Mouse (Mus musculus): Measurements from ENCODE around the gene Lypd8. TPM values are rescaled to one million over a fixed set of nuclear protein-coding genes. Genes with fewer than 3 reads are reported as not detected.
"Not testable (repeated sequence)": the region's sequence is repeated elsewhere in the genome, so short reads cannot be mapped to it uniquely, and the experiment has no call there.

The Lypd8 gene
- polyA plus RNA-seq, 1 experiment from 2014 or later, result 0.22 TPM

DNA sequence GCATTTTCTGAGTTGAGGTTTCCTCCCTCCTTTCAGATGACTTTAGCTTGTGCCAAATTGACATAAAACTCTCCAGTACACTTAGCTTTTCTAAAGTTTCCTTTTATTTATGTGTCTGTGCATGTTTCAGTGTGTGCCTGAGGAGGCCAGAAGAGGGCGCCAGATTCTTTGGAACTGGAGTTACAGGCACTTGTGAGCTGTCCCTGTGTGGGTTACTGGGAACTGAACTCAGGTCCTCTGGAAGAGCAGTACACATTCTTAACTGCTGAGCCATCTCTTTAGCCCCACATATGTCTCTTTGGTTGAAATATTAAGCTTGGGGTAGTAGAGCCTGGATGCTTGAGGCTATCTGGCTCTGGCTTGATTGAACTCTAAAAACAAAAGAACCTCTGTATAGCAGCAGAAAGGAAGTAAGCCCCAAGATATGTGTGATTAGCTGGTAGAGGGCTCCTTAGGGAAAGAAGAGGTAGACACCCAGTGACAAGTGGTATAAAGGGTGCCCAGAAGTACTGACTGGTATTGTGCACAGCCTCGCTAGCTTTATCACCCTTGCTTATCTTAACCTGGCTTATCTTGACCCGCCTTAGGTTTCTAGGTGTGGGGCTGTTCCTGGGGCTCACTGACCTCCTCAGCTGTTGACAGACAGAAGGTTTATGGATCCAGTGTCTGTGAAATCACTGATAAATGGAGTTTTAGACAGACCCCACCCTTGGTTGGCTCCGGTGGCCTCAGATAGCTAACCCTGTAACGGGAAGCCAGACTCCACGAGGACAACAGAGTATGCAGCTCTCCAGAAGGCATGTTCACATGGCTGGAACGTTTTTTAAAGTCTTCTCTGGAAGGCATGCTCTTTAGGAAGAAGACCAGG, 25.9 kb upstream of the Lypd8 start:
- Histone ChIP-seq H3K27me3 (replicated peaks; ENCODE audit: control insufficient read depth, insufficient read depth, low read length) (no peaks in the 10 kb centered on the region), H3K9ac (ENCODE audit: low read length) (no peak overlapping the region), H3K4me2 (ENCODE audit: low read length) (no peak overlapping the region), H3K36me3 (ENCODE audit: control insufficient read depth, insufficient read depth, low read length) (peaks cover 3% of the 10 kb centered on the region), H3K4me3 (ENCODE audit: low read depth, low read length) (no peak overlapping the region), H3K27ac (ENCODE audit: low read depth, low read length) (no peak overlapping the region), H3K9me3 (replicated peaks; ENCODE audit: control insufficient read depth, low read length) (no peaks in the 10 kb centered on the region), H3K4me1 (ENCODE audit: control insufficient read depth, insufficient read depth, low read length) (no peaks in the 10 kb centered on the region)
- DNase-seq (ENCODE audit: low spot score) (no peak), ATAC-seq (no peak)
- 70% methylated on average over 7 of the region's 7 CpGs for WGBS

DNA sequence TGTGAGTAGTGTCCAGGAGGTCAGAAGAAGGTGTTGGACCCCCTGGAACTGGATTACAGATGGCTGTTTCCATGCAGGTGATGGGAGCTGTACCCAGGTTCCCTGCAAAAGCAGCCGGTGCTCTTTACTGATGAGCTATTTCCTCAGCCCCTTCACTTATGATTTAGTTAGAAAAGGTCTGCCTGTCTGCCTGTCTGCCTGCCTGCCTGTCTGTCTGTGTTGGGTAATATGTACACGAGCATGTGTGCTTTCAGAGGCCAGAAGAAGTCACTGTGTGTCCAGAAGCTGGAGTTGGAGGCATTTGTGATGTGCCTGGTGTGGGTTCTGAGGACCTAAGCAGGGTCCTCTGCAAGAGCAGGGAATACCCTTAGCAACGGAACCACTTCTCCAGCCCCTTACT, 25.1 kb upstream of the Lypd8 start:
- Histone ChIP-seq H3K4me2 (ENCODE audit: low read length) (no peak overlapping the region), H3K9me3 (replicated peaks; ENCODE audit: control insufficient read depth, low read length) (no peaks in the 10 kb centered on the region), H3K27me3 (replicated peaks; ENCODE audit: control insufficient read depth, insufficient read depth, low read length) (no peaks in the 10 kb centered on the region), H3K36me3 (ENCODE audit: control insufficient read depth, insufficient read depth, low read length) (peaks cover under 1% of the 10 kb centered on the region; the same call in 1 of the 2 replicates), H3K27ac (ENCODE audit: low read depth, low read length) (no peak overlapping the region), H3K4me3 (ENCODE audit: low read depth, low read length) (no peak overlapping the region), H3K9ac (ENCODE audit: low read length) (no peak overlapping the region), H3K4me1 (ENCODE audit: control insufficient read depth, insufficient read depth, low read length) (no peaks in the 10 kb centered on the region)
- DNase-seq (ENCODE audit: low spot score) (no peak), ATAC-seq (no peak)
- 83% methylated on average over 3 of the region's 3 CpGs for WGBS

DNA sequence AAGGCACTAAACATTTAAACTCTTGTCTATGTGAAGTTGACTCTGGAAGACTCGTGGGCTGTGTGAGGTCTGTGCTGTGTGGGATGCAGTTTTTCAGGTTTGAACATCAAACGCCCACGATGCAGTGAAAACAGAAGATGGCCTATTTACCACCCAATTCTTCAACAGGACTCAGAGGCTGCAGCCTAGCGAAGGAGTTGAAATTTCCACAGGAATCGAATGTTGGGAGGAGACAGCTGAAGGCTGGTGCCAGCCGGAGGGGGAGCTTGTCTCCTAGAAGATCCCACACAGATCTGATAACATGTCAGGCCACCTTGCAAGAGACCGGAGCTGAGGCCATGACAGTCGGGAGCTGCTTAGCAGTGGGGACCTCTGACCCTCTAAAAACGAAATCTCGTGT, 24.4 kb upstream of the Lypd8 start:
- 76% methylated on average over 10 of the region's 10 CpGs for WGBS
- H3K4me1 ChIP-seq (ENCODE audit: control insufficient read depth, insufficient read depth, low read length), result no peaks in the 10 kb centered on the region
- H3K9me3 ChIP-seq (replicated peaks; ENCODE audit: control insufficient read depth, low read length), result no peaks in the 10 kb centered on the region
- no peak overlapping the region for H3K4me2 ChIP-seq (ENCODE audit: low read length)
- H3K27ac ChIP-seq (ENCODE audit: low read depth, low read length), result no peak overlapping the region
- no peak overlapping the region for H3K4me3 ChIP-seq (ENCODE audit: low read depth, low read length)
- ATAC-seq (no peak), DNase-seq (ENCODE audit: low spot score) (no peak)
- no peaks in the 10 kb centered on the region for H3K27me3 ChIP-seq (replicated peaks; ENCODE audit: control insufficient read depth, insufficient read depth, low read length)
- no peaks in the 10 kb centered on the region for H3K36me3 ChIP-seq (ENCODE audit: control insufficient read depth, insufficient read depth, low read length)
- no peak overlapping the region for H3K9ac ChIP-seq (ENCODE audit: low read length)

DNA sequence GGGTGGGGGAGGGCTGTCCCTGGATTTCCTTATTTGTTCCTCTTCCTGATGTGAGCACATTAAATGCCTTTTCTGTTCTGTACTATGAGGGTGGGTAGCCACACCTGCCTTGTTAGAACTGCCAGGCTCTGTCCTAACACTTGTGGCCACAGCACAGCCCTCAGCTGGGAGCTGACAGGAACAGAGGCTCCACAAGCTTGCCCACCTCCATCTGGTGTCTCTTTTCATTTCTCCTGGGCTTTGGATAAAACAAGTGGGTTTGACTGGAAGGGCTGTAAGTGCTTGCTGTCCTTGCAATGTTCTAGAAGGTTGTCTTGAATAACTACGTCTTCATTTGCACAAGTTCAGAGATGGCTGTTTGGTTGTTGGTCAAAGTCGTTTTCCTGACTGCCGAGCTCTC, 23.9 kb upstream of the Lypd8 start:
- WGBS, result 79% methylated on average over 3 of the region's 3 CpGs
- Histone ChIP-seq H3K36me3 (ENCODE audit: control insufficient read depth, insufficient read depth, low read length) (no peaks in the 10 kb centered on the region), H3K9me3 (replicated peaks; ENCODE audit: control insufficient read depth, low read length) (no peaks in the 10 kb centered on the region), H3K4me2 (ENCODE audit: low read length) (no peak overlapping the region), H3K27ac (ENCODE audit: low read depth, low read length) (no peak overlapping the region), H3K9ac (ENCODE audit: low read length) (no peak overlapping the region), H3K4me1 (ENCODE audit: control insufficient read depth, insufficient read depth, low read length) (no peaks in the 10 kb centered on the region), H3K4me3 (ENCODE audit: low read depth, low read length) (no peak overlapping the region), H3K27me3 (replicated peaks; ENCODE audit: control insufficient read depth, insufficient read depth, low read length) (no peaks in the 10 kb centered on the region)
- DNase-seq (ENCODE audit: low spot score), result no peak
- no peak for ATAC-seq

DNA sequence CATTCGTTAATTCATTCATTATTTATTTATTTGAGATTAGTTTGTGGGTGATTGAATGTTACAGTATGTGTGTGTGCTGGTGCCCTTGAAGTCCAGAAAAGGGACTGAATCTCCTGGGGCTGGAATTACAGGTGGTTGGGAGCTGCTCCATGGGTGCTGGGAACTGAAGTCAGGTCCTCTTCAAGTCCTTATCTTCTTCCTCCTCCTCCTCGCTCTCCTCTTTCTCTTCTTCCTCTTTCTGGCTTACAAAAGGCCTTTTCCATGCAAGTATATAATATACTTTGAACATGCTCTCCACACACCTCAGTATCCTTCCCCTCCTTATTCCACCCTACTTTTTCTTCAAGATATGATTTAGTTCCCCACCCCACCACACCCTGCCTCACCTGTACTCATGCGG, 21.8 kb upstream of the Lypd8 start:
- no peaks in the 10 kb centered on the region for H3K27me3 ChIP-seq (replicated peaks; ENCODE audit: control insufficient read depth, insufficient read depth, low read length)
- H3K36me3 ChIP-seq (ENCODE audit: control insufficient read depth, insufficient read depth, low read length), result no peaks in the 10 kb centered on the region
- no peak overlapping the region for H3K9ac ChIP-seq (ENCODE audit: low read length)
- DNase-seq (ENCODE audit: low spot score) (no peak), ATAC-seq (no peak)
- H3K9me3 ChIP-seq (replicated peaks; ENCODE audit: control insufficient read depth, low read length), result no peaks in the 10 kb centered on the region
- no peaks in the 10 kb centered on the region for H3K4me1 ChIP-seq (ENCODE audit: control insufficient read depth, insufficient read depth, low read length)
- H3K4me3 ChIP-seq (ENCODE audit: low read depth, low read length), result no peak overlapping the region
- no peak overlapping the region for H3K27ac ChIP-seq (ENCODE audit: low read depth, low read length)
- WGBS, result 92% methylated on average over 3 of the region's 3 CpGs
- H3K4me2 ChIP-seq (ENCODE audit: low read length), result no peak overlapping the region

DNA sequence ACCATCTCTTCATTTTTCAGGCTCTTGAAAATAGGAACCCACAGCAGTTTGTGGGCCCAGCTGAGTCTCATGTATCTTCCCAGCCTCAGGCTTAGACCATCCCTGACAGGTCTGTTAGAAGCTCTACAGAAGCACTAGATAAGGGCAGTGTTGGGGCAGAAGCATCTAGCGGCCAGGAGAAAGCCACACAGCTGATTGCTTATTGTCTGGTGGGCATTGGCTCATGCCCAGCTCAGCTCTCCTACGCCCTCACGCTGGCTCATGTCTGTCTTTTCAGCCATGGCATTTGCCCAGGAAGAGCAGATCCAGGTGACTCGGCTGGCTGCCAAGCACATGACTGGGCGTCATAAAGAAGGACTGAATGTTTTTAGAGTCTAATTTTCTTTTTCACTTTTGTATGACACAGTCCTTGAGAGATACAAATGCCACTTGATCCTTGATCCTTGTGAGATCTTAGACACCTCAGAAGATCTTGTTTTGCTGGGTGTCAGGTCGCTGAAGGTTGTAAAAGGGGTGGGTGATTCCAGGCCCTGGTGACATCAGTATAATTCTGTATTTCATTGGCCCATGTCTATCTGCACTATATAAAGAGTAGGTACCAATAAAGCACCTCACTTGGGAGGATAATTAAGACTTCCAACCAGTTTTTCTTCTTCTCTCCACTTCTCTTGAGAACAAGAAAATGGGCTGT, 20.9 kb upstream of the Lypd8 start:
- Histone ChIP-seq H3K4me1 (ENCODE audit: control insufficient read depth, insufficient read depth, low read length) (no peaks in the 10 kb centered on the region), H3K9me3 (replicated peaks; ENCODE audit: control insufficient read depth, low read length) (no peaks in the 10 kb centered on the region), H3K4me3 (ENCODE audit: low read depth, low read length) (no peak overlapping the region), H3K9ac (ENCODE audit: low read length) (no peak overlapping the region), H3K36me3 (ENCODE audit: control insufficient read depth, insufficient read depth, low read length) (no peaks in the 10 kb centered on the region), H3K4me2 (ENCODE audit: low read length) (no peak overlapping the region), H3K27ac (ENCODE audit: low read depth, low read length) (no peak overlapping the region), H3K27me3 (replicated peaks; ENCODE audit: control insufficient read depth, insufficient read depth, low read length) (no peaks in the 10 kb centered on the region)
- no peak for DNase-seq (ENCODE audit: low spot score)
- no peak for ATAC-seq
- 83% methylated on average over 6 of the region's 6 CpGs for WGBS

DNA sequence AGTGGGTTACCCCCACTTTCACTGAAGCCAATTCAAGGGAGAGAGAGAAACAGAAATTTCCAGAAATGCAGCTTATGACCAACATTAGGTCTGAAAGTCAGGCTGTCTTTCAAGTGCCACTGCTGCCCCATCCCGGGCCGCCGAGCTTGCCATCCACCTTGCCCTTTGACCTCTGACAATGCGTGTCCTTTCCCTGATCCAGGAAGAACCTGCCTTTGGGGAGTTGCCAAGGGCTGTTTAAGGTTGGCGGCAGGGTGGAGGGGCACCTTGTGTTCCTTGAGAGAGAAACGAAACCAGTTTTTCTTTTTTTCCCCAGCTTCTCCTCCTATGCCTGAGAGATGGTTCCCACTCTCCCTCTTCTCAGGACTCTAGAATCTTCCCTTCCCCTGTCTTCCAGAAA, 16.3 kb upstream of the Lypd8 start:
- not testable (repeated sequence) for H3K27me3 ChIP-seq (replicated peaks; ENCODE audit: control insufficient read depth, insufficient read depth, low read length); H3K4me1 ChIP-seq (ENCODE audit: control insufficient read depth, insufficient read depth, low read length); H3K27ac ChIP-seq (ENCODE audit: low read depth, low read length); H3K9me3 ChIP-seq (replicated peaks; ENCODE audit: control insufficient read depth, low read length); ATAC-seq; H3K4me2 ChIP-seq (ENCODE audit: low read length); DNase-seq (ENCODE audit: low spot score); H3K9ac ChIP-seq (ENCODE audit: low read length); H3K36me3 ChIP-seq (ENCODE audit: control insufficient read depth, insufficient read depth, low read length); H3K4me3 ChIP-seq (ENCODE audit: low read depth, low read length)
- no CpG with 5 or more reads among the region's 6 CpGs for WGBS

DNA sequence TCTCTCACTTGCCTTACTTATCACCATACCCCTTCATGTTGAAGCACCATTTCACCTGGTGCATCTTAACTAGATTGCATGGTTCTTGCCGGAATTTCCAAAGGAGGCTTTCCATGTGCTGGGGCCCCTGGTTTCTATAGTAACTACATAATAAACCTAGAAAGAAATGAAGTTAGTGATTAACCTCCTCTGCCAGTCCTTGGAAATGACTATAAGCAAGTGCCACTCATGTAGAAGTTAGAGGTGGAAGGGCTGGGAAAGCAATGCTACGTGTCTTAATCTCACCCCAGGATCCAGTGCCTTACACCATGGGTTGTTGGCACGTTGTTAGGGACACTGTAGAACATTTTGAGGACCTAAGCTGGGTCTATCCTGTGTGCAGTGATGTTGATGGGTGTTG, 14.4 kb upstream of the Lypd8 start:
- Histone ChIP-seq H3K9ac (ENCODE audit: low read length) (no peak overlapping the region), H3K27me3 (replicated peaks; ENCODE audit: control insufficient read depth, insufficient read depth, low read length) (no peaks in the 10 kb centered on the region), H3K4me1 (ENCODE audit: control insufficient read depth, insufficient read depth, low read length) (no peaks in the 10 kb centered on the region), H3K4me2 (ENCODE audit: low read length) (no peak overlapping the region), H3K36me3 (ENCODE audit: control insufficient read depth, insufficient read depth, low read length) (no peaks in the 10 kb centered on the region), H3K27ac (ENCODE audit: low read depth, low read length) (no peak overlapping the region), H3K9me3 (replicated peaks; ENCODE audit: control insufficient read depth, low read length) (no peaks in the 10 kb centered on the region), H3K4me3 (ENCODE audit: low read depth, low read length) (no peak overlapping the region)
- WGBS, result 51% methylated on average over 3 of the region's 3 CpGs
- DNase-seq (ENCODE audit: low spot score) (no peak), ATAC-seq (no peak)

DNA sequence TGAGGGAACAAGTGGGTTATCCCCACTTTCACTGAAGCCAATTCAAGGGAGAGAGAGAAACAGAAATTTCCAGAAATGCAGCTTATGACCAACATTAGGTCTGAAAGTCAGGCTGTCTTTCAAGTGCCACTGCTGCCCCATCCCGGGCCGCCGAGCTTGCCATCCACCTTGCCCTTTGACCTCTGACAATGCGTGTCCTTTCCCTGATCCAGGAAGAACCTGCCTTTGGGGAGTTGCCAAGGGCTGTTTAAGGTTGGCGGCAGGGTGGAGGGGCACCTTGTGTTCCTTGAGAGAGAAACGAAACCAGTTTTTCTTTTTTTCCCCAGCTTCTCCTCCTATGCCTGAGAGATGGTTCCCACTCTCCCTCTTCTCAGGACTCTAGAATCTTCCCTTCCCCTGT, 12.7 kb upstream of the Lypd8 start:
- H3K9ac ChIP-seq (ENCODE audit: low read length); ATAC-seq: not testable (repeated sequence)
- WGBS, result no CpG with 5 or more reads among the region's 6 CpGs

More for the DNA sequence above, 12.7 kb upstream of the Lypd8 start:
- DNase-seq (ENCODE audit: low spot score); H3K4me3 ChIP-seq (ENCODE audit: low read depth, low read length); H3K4me1 ChIP-seq (ENCODE audit: control insufficient read depth, insufficient read depth, low read length); H3K4me2 ChIP-seq (ENCODE audit: low read length); H3K27me3 ChIP-seq (replicated peaks; ENCODE audit: control insufficient read depth, insufficient read depth, low read length); H3K9me3 ChIP-seq (replicated peaks; ENCODE audit: control insufficient read depth, low read length); H3K36me3 ChIP-seq (ENCODE audit: control insufficient read depth, insufficient read depth, low read length); H3K27ac ChIP-seq (ENCODE audit: low read depth, low read length): not testable (repeated sequence)
